Mouse (Mus musculus): ENCODE measurements around the gene Mat2a.

The Mat2a gene

GRCm38 (mm10) chr6:72386561-72386960 lies 52.8 kb downstream of the Mat2a start:
- intact Hi-C loops (cut with DNase I): no loop called here

GRCm38 (mm10) chr6:72385258-72385657 lies 54.1 kb downstream of the Mat2a start:
- intact Hi-C loops (cut with DNase I): no loop called here

GRCm38 (mm10) chr6:72383952-72384351 lies 55.4 kb downstream of the Mat2a start:
- intact Hi-C loops (cut with DNase I): no loop called here

GRCm38 (mm10) chr6:72383142-72383820 lies 56.1 kb downstream of the Mat2a start:
- intact Hi-C loops (cut with DNase I): no loop called here
